Mouse (Mus musculus) cerebellum, postnatal 25 days (tissue): ENCODE data around the gene Gm18596.
"Not testable (repeated sequence)": the region's sequence is repeated elsewhere in the genome, so short reads cannot be mapped to it uniquely, and the experiment has no call there.

Experiments
- DNase-seq, 2 experiments: peaks; one replicate each; pipeline ENCODE4 v3.0.0; 2021; ENCODE audit warnings: mixed read lengths in 2 of 2

The Gm18596 gene

DNA sequence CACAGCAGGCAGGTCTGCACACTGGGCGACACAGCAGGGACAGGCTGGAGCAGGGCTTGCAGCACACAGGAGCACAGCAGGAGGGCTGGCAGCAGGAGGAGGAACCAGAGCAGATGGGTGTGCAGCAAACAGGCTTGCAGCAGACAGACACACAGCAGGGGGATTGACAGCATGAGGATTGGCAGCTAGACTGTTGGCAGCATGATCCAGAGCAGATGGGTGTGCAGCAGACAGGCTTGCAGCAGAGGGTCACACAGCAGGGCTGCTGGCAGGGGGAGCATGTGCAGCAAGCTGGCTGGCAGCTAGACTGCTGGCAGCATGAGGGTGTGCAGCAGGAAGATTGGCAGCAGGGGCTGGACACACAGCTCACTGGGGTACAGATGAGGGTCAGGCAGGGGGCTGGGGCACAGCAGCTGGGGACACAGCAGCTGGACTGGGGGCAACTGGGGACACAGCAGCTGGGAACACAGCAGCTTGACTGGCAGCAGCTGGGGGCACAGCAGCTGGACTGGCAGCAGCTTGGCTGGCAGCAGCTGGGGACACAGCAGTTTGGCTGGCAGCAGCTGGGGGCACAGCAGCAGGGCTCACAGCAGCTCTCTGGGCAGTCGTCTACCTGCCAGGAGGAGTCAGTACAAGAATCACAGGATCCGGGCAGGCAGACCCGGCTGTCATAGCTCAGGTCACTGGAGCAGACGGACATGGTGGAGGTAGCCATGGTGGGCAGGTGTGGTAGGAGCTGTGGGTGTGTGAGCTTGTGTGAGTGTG, at the start of gene Gm18596:
Gene Gm18596, minus strand, starts transcription at position 715 of the 765 bp plus-strand sequence.
- DNase-seq, result peak; percentile 10 to 28

DNA sequence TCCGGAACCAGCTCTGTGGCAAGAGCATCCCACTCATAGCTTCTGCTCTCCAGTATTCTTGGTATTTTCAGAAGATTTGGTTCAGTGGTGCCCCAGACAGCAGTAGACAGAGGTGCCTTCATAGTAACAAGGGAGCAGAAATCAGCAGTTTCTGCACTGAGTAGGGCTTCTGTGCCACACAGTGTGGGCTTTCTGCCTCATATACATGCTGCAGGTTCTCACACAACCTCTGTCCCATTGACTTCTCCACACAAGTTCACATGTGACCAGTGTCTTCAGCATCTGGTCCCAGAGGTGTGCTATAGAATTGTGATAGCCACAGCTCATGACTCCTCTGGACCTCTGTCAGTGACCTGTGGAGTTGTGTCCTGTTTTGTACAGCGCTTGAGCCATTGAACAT, 46.2 kb upstream of the Gm18596 start:
- no peak for DNase-seq

DNA sequence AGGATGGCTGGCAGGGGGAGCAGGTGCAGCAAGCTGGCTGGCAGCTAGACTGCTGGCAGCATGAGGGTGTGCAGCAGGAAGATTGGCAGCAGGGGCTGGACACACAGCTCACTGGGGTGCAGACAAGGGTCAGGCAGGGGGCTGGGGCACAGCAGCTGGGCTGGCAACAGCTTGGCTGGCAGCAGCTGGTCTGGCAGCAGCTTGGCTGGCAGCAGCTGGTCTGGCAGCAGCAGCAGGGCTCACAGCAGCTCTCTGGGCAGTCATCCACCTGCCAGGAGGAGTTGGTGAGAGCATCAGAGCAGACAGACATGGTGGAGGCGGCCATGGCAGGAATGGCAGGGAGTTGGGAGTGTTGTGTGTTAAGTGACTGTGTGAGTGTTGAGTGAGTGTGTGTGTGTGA, 45.4 kb upstream of the Gm18596 start, which contains the start of gene Gm7137:
Gene Gm7137, minus strand, starts transcription at position 325 of the 400 bp plus-strand sequence.
- not testable (repeated sequence) for DNase-seq

DNA sequence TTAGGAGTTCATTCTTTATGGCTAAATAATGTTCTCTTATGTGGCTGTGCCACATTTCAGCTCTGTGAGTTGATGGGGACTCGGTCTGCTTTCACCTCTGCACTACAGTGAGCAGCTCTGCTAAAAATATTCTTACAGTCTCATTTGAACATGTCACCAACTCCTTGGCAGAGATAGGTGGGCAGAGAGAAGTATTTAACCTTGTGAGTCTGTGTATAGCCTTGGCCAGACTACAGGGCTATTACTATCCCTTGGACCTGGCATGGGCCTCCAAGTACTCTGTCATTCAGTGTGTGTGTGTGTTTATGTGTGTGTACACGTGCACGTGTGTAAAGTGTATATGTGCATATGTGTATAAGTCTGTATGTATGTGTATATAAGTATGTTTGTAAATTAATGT, 41.0 kb upstream of the Gm18596 start:
- not testable (repeated sequence) for DNase-seq

DNA sequence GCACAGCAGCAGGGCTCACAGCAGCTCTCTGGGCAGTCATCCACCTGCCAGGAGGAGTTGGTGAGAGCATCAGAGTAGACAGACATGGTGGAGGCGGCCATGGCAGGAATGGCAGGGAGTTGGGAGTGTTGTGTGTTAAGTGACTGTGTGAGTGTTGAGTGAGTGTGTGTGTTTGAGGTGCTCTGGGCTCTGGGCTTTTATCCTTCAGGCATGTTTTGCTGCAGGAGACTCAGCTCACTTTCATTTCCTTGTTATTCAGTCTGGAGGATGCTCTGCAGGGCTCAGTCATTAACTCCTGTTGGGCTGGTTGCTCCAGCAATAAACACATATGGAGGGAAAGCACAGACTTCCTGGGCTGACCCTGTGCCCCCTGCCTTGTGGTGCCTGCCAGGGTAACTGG, 40.0 kb upstream of the Gm18596 start, which contains the start of gene Gm3250:
Gene Gm3250, minus strand, starts transcription at position 101 of the 400 bp plus-strand sequence.
- DNase-seq, result not testable (repeated sequence)

DNA sequence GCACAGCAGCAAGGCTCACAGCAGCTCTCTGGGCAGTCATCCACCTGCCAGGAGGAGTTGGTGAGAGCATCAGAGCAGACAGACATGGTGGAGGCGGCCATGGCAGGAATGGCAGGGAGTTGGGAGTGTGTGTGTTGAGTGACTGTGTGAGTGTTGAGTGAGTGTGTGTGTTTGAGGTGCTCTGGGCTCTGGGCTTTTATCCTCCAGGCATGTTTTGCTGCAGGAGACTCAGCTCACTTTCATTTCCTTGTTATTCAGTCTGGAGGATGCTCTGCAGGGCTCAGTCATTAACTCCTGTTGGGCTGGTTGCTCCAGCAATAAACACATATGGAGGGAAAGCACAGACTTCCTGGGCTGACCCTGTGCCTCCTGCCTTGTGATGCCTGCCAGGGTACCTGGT, 34.4 kb upstream of the Gm18596 start, which contains the start of gene Gm7138:
Gene Gm7138, minus strand, starts transcription at position 101 of the 400 bp plus-strand sequence.
- not testable (repeated sequence) for DNase-seq

DNA sequence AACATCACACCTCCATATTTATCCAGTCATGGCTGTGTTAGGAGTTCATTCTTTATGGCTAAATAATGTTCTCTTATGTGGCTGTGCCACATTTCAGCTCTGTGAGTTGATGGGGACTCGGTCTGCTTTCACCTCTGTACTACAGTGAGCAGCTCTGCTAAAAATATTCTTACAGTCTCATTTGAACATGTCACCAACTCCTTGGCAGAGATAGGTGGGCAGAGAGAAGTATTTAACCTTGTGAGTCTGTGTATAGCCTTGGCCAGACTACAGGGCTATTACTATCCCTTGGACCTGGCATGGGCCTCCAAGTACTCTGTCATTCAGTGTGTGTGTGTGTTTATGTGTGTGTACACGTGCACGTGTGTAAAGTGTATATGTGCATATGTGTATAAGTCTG, 29.7 kb upstream of the Gm18596 start:
- DNase-seq, result not testable (repeated sequence)

DNA sequence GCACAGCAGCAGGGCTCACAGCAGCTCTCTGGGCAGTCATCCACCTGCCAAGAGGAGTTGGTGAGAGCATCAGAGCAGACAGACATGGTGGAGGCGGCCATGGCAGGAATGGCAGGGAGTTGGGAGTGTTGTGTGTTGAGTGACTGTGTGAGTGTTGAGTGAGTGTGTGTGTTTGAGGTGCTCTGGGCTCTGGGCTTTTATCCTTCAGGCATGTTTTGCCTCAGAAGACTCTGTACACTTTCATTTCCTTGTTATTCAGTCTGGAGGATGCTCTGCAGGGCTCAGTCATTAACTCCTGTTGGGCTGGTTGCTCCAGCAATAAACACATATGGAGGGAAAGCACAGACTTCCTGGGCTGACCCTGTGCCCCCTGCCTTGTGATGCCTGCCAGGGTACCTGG, 28.8 kb upstream of the Gm18596 start, which contains the start of gene Gm3238:
Gene Gm3238, minus strand, starts transcription at position 101 of the 400 bp plus-strand sequence.
- not testable (repeated sequence) for DNase-seq

DNA sequence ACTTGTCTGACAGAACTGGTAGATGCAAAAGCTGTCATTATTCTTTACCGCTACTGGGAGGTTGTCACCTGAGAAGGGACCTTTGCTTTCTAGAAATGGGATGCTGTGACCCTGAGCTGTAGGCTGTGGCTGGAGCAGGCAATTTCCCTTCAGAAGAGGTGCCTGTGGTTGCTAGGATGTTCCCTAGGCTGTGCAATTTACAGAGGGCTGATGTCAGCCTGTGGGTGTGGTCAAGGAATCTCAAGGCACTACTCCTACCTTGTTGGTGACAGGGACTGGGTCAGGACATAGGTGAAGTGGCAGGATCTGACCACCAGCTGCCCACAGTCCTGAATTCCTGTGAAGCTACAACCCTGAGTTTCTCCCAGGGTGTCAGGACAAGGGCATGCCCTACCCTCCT, 27.3 kb upstream of the Gm18596 start:
- DNase-seq, result no peak

DNA sequence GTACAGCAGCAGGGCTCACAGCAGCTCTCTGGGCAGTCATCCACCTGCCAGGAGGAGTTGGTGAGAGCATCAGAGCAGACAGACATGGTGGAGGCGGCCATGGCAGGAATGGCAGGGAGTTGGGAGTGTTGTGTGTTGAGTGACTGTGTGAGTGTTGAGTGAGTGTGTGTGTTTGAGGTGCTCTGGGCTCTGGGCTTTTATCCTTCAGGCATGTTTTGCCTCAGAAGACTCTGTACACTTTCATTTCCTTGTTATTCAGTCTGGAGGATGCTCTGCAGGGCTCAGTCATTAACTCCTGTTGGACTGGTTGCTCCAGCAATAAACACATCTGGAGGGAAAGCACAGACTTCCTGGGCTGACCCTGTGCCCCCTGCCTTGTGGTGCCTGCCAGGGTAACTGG, 17.1 kb upstream of the Gm18596 start, which contains the start of gene Gm3233:
Gene Gm3233, minus strand, starts transcription at position 101 of the 400 bp plus-strand sequence.
- DNase-seq, result not testable (repeated sequence)

DNA sequence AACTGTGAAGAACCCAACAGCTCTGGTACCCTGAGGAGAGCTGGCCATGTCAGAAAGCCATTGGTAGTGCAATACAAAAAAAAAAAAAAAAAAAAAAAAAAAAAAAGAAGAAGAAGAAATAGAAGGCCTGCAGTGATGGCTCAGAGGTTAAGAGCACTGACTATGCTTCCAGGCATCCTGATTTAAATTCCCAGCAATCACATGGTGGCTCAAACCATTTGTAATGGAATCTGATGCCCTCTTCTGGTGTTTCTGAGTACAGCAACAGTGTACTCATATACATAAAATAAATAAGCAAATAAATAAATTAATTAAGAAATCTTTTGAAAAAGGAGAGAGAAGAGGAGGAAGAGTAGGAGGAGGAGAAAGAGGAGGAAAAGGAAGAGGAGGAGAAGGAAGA, 11.0 kb upstream of the Gm18596 start:
- DNase-seq, result no peak

DNA sequence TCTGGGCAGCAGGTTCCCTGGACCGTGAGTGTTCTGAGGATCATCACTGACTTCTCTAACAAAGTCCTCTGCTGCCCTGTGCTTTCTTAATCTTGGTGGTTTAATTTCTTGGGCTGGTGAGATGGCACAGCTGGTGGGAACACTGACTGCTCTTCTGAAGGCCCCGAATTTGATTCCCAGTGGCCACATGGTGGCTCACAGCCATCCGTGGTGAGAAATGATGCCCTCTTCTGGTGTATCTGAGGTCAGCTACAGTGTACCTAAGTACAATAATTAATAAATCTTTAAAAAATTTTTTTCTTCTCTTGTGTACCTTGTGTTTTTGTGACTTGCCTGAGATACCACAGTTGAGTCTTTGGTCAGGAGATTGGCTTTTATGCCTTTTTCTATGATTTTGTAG, 9.9 kb upstream of the Gm18596 start:
- not testable (repeated sequence) for DNase-seq

DNA sequence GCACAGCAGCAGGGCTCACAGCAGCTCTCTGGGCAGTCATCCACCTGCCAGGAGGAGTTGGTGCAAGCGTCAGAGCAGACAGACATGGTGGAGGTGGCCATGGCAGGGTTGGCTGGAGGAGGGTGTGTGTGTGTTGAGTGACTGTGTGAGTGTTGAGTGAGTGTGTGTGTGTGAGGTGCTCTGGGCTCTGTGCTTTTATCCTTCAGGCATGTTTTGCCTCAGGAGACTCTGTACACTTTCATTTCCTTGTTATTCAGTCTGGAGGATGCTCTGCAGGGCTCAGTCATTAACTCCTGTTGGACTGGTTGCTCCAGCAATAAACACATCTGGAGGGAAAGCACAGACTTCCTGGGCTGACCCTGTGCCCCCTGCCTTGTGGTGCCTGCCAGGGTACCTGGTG, 8.8 kb upstream of the Gm18596 start, which contains the start of gene Gm9736:
Gene Gm9736, minus strand, starts transcription at position 101 of the 400 bp plus-strand sequence.
- DNase-seq, result not testable (repeated sequence)

DNA sequence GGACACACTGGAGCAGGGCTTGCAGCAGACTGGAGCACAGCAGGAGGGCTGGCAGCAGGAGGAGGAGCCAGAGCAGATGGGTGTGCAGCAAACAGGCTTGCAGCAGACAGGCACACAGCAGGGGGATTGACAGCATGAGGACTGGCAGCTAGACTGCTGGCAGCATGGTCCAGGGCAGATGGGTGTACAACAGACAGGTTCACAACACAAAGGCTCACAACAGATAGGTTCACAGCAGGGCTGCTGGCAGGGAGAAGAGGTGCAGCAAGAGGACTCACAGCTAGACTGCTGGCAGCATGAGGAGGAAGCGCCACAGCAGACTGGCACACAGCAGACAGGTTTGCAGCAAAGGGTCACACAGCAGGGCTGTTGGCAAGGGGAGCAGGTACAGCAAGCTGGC, 8.2 kb upstream of the Gm18596 start:
- peak; percentile 14 to 32 for DNase-seq

DNA sequence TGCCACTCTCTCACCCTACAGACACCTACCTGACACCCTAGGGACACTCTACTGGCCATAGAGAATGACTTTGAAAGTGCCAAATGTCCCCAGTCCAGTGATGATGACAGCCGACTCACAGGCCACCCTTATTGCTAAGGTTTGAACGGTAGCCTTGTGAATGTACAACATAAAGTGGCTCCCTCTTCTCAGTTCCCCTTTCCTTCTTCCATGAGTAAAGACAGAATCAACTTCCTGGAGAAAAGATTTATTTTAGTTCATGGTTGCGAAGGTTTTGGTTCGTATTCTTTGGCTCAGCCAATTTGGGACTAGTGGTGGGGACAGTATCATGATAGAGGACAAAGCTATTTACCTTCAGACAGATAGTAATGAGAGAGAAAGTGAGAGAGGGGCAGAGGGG, 3.5 kb downstream of the Gm18596 start:
- no peak for DNase-seq

DNA sequence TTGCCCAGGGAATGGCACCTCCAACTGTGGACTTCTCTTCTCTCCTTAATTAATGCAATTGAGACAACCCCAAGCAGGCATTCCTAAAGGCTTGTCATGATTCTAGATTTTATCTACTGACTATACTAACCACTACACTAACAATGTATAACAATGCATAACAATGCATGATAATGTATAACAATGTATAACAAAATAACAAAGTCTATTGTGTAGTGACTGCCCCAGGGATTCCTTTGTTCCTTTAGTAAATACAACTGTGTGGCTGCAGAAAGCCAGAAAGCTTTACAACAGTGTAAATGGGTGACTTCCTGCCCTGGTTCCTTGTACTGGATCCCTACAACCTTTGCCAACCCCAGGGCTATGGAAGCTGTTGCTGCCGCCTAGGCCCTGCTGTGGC, 6.5 kb downstream of the Gm18596 start:
- no peak for DNase-seq

DNA sequence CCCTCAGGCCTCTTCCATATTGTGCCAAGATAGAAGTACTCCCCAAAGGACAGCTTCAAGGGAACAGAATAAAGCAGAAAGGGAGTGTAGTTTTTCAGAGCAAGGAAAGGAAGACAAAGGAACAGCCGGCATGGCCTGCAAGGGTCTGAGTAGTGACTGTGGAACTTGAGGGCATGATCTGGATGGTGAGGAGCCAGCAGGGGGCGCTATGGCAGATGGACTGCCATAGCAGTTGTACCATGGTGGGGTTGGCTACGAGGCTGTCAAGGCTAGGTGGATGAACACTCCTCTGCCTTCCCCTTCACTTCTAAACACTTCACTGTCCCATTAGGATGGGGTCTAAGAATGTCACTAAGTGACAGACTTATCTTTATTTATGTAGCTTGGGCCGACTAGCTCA, 13.2 kb downstream of the Gm18596 start:
- peak in 1 of 2 experiments; percentile 7 for DNase-seq

DNA sequence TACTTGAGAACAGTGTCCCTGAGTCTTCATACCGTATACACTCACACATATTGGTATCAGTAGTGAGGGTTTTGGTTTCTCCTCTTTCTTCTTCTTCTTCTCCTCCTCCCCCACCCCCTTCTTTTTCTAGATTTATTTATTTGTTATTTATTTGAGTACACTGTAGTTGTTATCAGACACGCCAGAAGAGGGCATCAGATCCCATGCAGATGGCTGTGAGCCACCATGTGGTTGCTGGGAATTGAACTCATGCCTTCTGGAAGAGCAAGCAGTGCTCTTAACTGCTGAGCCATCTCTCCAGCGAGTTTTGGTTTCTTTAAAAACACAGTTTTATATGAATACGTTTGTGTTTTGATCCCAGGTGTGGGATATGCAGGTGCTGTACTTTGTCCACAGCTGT, 14.2 kb downstream of the Gm18596 start:
- DNase-seq, result no peak

DNA sequence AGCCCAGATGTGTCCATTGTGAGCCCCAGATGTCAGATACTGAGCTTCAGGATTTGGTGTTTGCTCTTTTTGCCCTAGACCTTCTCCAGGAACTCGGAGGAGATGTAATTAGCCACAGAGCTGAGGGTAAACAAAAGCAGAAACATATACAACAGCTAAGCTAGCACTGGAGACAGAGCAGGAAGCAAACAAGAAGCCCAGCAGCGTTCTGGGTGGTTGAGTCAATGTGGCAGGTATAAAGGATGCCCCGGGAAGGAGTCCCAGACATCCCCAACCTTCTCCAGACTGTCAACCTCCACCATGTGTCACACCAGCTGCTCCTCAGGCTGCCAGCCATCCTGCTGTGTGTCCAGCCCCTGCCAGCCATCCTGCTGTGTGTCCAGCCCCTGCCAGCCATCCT, 16.3 kb downstream of the Gm18596 start, which contains the start of gene Gm10100:
Gene Gm10100, plus strand, starts transcription at position 301 of the 400 bp plus-strand sequence.
- DNase-seq, result peak in 1 of 2 experiments; percentile 10

DNA sequence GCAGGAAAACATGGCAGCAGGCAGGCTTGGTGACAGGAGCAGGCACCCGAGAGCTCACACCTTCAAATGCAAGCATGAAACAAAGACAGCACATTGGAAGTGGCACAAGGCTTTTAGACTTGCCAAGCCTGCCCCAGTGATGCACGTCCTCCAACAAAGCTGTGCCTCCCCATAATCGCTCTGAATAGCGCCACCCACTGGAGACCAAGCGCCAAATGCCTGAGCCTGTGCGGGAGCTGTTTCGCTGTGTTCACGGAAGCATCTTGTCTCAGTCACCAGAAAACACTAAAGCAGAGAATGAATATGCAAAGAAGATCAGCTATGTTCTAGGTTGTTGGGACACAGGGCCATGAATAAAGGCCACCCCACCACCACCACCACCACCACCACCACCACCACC, 17.6 kb downstream of the Gm18596 start:
- DNase-seq, result no peak

DNA sequence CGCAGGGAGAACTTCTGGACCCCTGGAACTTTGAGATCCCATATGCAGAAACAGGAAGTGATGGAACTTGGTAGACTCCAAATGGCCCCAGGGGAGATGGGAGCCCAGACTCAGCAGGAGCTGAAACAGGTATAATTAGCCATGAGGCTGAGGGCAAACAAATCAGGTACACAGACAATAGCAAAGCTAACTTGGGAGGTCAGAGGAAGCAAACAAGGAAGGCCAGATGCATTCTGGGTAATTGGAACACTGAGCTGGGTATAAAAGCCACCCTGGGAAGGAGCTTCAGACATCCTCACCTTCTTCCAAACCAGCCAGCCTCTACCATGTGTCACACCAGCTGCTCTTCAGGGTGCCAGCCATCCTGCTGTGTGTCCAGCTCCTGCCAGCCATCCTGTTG, 22.1 kb downstream of the Gm18596 start, which contains the start of gene Krtap12-1:
Gene Krtap12-1, plus strand, starts transcription at position 301 of the 400 bp plus-strand sequence.
- not testable (repeated sequence) for DNase-seq

DNA sequence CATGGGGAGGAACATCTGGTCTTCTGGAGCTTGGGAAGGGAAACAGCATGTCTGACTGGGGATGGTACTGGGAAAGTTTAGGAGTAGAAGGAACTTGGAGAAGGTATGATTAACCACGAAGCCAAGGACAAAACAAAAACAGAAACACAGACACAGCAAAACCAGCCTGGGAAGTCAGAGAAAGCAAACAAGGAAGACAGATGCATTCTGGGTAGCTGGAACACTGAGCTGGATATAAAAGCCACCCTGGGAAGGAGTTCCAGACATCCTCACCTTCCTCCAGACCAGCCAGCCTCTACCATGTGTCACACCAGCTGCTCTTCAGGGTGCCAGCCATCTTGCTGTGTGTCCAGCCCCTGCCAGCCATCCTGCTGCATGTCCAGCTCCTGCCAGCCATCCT, 26.9 kb downstream of the Gm18596 start, which contains the start of gene Gm10142:
Gene Gm10142, plus strand, starts transcription at position 301 of the 400 bp plus-strand sequence.
- DNase-seq, result no peak

DNA sequence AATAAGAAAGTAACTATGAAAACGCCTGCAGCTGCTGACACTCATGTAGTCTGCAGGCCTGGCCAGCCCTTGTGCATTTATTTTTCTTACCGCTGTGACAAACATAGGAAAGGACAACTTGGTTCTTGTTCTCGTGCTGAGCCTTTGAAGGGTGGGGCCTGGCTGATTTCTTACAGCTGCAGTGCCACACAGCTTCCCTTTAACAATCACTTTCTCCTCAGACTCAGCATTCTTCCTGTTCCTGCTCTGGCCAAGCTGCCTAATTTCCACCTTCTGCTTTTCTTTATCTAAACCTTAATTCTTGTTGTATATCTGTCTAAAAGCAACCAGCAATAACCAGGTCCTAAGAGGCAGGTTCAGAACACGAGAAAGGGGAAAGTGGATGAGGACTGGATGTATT, 28.7 kb downstream of the Gm18596 start:
- no peak for DNase-seq

DNA sequence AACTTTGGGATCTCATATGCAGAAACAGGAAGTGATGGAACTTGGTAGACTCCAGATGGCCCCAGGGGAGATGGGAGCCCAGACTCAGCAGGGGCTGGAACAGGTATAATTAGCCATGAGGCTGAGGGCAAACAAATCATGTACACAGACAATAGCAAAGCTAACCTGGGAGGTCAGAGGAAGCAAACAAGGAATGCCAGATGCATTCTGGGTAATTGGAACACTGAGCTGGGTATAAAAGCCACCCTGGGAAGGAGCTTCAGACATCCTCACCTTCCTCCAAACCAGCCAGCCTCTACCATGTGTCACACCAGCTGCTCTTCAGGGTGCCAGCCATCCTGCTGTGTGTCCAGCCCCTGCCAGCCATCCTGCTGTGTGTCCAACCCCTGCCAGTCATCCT, 31.3 kb downstream of the Gm18596 start, which contains the start of gene Gm10024:
Gene Gm10024, plus strand, starts transcription at position 301 of the 400 bp plus-strand sequence.
- not testable (repeated sequence) for DNase-seq
